Mouse (Mus musculus): ENCODE measurements around the gene Polm. TPM values are rescaled to one million over a fixed set of nuclear protein-coding genes. Genes with fewer than 3 reads are reported as not detected.
"Not testable (repeated sequence)": the region's sequence is repeated elsewhere in the genome, so short reads cannot be mapped to it uniquely, and the experiment has no call there.

Polm gene
- total RNA-seq, 2 experiments from 2014 or later = 7.0 to 7.7 TPM

GRCm38 (mm10) chr11:5819223-5819622 lies 18.6 kb downstream of the Polm start:
- no peak for DNase-seq (ENCODE audit: low spot score in 2 of 2)
- intact Hi-C loops (cut with DNase I) = no loop called here

- no peak for DNase-seq (ENCODE audit: low spot score in 2 of 2)
- intact Hi-C loops (cut with DNase I) = no loop called here
Observed at GRCm38 (mm10) chr11:5813381-5813780, 24.4 kb downstream of the Polm start.

DNA sequence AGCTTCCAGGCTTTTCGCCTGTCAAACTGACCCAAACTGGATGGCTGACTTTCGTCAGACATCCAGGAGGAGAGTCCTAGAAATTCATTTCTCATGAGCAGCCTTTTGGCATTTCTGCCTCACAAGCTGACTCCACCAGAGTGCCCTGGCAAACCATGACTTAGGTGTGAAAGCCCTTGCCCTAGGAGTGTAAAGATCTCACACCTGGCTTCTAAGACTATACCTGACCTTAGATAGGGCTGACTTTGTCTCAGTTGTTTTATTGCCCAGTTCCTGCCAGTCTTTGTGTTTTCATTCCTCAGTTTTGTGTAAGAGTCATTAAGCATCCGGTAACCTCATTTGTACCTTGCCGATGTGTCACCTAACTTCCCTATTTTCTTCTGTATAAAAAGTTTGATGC lies 28.3 kb downstream of the Polm start:
- intact Hi-C loops (cut with DNase I); DNase-seq (ENCODE audit: low spot score in 2 of 2): not testable (repeated sequence)

DNA sequence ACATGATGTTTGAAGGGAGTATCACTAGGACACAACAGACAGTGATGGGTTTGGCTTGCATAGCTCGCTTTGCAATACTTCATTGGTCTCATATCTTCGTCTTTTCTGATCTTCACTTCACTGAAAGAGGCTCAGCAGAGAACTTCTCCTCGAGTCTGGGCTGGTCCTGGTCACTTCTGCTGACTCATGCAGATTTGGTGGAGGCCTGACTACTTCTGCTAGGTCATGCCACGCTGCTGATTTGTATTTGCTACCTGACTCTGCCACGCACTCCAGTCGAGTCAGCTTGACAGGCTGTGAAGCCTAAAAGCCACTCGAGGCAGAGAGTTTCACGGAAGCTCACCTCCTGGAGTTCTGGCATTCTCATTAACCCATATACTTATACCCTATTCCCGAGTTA lies 29.9 kb downstream of the Polm start:
- DNase-seq (ENCODE audit: low spot score in 2 of 2) = no peak
- intact Hi-C loops (cut with DNase I) = no loop called here

GRCm38 (mm10) chr11:5805711-5806110 lies 32.1 kb downstream of the Polm start:
- intact Hi-C loops (cut with DNase I) = no loop called here
- DNase-seq (ENCODE audit: low spot score in 2 of 2) = no peak

DNA sequence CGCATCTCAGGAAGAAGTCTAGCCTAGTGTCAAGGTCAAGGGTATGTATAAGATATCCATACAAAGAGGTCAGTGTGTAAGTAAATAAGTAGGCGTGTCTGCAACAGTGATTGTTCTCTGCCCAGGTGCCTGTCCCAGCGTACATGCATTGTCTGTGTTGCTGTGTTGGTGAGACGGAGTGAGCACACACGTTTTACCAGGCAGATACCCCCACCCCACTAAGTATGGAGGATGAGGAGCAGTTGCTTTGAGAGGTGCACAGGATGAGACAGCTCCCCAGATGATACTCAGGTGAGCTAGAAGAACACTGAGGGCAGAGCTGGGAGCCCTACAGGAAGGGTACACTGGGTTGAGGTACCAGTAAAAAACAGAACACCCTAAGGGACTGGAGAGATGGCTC lies 33.6 kb downstream of the Polm start:
- no peak for DNase-seq (ENCODE audit: low spot score in 2 of 2)
- intact Hi-C loops (cut with DNase I) = no loop called here

- intact Hi-C loops (cut with DNase I) = no loop called here
- DNase-seq (ENCODE audit: low spot score in 2 of 2) = peak; percentile 43 to 81
Observed at GRCm38 (mm10) chr11:5803551-5803981, 34.2 kb downstream of the Polm start, which contains the start of gene Pgam2. Pgam2 (minus strand) TSS chr11:5803733.

DNA sequence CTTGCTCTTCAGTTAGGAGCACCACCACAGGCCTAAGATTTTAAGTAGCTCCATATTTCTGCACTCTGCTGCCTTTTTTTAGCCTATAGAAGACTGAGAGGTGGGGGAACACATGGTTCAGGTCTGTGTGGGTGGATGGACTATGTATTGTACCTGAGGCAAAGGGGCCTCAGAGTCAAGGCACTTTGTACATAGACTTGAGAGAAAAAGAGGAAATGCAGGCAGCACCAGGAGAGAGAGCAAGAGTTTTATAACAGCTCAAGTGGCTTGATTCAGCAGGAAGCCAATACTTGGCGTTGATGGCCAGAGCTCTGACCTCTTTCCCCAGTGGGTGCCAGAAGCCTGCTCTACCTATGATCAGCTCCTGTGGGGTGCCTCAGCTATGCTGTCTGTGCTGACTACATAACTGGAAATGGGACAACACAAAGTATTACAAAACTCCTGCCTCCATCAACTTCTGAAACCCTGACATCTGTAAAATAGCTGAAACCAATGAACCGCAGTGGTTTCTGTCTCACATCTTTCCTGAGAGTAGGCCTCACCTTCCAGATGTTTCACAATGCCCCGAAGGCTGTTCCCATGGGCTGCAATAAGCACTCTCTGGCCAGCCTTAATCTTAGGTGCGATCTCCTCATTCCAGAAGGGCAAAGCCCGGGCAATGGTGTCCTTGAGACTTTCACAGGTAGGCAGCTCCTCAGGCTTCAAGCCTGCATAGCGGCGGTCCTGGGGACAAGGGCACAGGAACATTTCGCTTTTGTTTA lies 35.2 kb downstream of the Polm start:
- no peak for DNase-seq (ENCODE audit: low spot score in 2 of 2)
- intact Hi-C loops (cut with DNase I) = no loop called here

- DNase-seq (ENCODE audit: low spot score in 2 of 2) = no peak
- intact Hi-C loops (cut with DNase I) = no loop called here
Observed at GRCm38 (mm10) chr11:5802005-5802404, 35.8 kb downstream of the Polm start.

GRCm38 (mm10) chr11:5801511-5801910 lies 36.3 kb downstream of the Polm start:
- intact Hi-C loops (cut with DNase I) = no loop called here
- DNase-seq (ENCODE audit: low spot score in 2 of 2) = no peak

GRCm38 (mm10) chr11:5799621-5800490 lies 38.0 kb downstream of the Polm start:
- intact Hi-C loops (cut with DNase I) = no loop called here
- DNase-seq (ENCODE audit: low spot score in 2 of 2) = no peak

DNA sequence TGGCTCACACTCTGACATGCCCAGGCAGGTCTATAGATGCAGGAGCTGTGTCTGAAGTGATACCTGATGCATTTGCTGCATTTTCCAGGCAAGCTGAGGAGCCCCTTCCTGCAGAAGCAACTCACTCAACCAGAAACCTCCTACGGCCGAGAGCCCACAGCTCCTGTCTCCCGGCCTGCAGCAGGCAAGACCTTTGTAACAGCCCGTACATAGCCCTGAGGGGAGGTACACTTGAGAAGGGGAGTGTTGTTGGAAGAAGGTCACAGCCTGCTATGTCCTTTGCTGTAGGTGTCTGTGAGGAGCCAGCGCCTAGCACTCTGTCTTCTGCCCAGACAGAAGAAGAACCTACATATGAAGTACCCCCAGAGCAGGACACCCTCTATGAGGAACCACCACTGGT lies 39.9 kb downstream of the Polm start:
- intact Hi-C loops (cut with DNase I) = loop anchor here (2.0 kb wide), 1 partner anchor 79 kb away; no protein-coding TSS in a partner anchor
- DNase-seq (ENCODE audit: low spot score in 2 of 2) = no peak

DNA sequence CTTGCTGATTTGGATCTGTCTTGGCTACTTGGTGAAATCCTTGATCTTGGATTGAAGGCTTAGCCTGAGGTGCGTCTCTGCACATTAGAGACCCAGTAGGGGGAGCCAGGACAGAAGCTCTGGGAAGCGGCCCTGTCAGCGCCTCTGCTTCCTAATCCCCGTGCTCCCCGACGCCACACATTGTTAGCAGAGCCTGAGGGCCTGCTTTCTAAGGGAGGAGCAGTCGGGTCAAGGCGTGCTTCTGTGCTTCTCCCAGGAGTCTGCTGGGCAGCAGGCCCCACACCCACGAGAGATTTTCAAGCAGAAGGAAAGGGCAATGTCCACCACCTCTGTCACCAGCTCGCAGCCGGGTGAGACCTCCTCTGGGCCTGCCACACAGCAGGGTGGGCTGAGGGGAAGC lies 40.4 kb downstream of the Polm start:
- intact Hi-C loops (cut with DNase I) = loop anchor here (2.0 kb wide), 1 partner anchor 79 kb away; no protein-coding TSS in a partner anchor
- no peak for DNase-seq (ENCODE audit: low spot score in 2 of 2)

- intact Hi-C loops (cut with DNase I) = loop anchor here (2.0 kb wide), 1 partner anchor 78 kb away; no protein-coding TSS in a partner anchor
Observed at GRCm38 (mm10) chr11:5796939-5797338, 40.9 kb downstream of the Polm start.

GRCm38 (mm10) chr11:5795706-5796105 lies 42.1 kb downstream of the Polm start:
- intact Hi-C loops (cut with DNase I) = loop anchor here (2.0 kb wide), 1 partner anchor 77 kb away; no protein-coding TSS in a partner anchor
- peak; percentile 49 to 77 for DNase-seq (ENCODE audit: low spot score in 2 of 2)

More at GRCm38 (mm10) chr11:5796939-5797338, 40.9 kb downstream of the Polm start:
- no peak for DNase-seq (ENCODE audit: low spot score in 2 of 2)

DNA sequence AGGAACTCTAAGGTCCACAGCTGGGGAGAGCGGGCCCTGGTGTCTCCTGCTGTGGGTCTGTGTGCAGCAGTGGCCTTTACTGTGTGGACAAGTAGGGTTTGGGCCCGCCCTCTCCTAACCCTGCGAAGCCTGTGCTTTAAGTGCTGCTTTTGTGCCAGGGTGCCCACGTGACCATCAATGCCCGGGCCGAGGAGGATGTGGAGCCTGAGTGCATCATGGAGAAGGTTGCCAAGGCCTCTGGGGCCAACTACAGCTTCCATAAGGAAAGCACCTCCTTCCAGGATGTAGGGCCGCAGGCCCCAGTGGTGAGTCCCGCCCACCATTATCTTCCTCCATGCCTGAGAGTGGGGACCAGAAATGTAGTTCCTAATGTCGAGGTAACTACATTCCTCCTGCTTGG lies 42.5 kb downstream of the Polm start:
- intact Hi-C loops (cut with DNase I) = no loop called here
- no peak for DNase-seq (ENCODE audit: low spot score in 2 of 2)

DNA sequence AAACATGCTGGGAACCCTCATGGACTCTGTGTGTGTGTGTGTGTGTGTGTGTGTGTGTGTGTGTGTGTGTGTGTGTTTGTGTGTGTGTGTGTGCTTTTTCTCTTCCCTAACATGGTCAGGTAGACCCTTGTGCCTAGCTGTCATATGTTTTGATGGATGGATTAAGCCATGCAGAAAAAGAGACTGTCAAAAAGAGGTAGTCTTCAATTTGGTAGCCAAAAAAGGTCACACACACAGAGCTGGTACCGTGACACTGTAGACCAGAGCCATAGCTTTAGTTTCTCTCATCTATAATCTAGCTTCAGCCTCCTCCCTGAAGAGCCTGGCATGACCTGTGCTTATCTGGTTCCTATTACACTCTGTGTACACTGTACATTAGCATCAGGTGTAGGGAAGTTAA lies 47.4 kb downstream of the Polm start:
- intact Hi-C loops (cut with DNase I) = no loop called here
- DNase-seq (ENCODE audit: low spot score in 2 of 2) = no peak

DNA sequence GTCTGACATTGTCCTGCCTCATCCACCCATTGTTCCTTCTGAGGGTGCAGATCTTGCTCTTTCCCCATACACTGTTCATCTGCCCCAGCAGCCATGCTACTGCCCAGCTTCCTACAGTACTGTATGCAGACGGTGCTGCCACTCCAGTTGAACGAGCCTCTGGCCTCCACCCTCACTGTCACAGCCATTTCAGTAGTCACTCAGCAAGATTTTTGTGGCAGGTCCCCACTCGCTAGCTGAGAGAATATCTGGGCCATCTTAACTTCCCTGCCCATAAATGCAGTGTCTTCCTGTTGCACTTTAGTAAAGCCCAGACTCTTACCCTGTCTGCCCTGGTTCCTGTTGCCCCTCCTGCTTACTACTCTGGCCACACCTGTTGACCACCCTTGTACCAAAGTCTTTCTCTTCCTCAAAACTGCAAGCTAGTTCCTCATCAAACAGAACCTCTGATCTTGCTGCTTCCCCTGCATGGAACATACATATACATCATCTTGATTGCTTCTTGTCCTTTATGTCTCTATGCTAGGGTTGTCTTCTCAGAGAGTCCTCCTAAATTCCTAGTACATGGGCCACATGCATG lies 48.0 kb downstream of the Polm start:
- intact Hi-C loops (cut with DNase I) = loop anchor here (5.0 kb wide), 1 partner anchor 87 kb away; the partner anchor contains the start of gene Pold2
- no peak for DNase-seq (ENCODE audit: low spot score in 2 of 2)

DNA sequence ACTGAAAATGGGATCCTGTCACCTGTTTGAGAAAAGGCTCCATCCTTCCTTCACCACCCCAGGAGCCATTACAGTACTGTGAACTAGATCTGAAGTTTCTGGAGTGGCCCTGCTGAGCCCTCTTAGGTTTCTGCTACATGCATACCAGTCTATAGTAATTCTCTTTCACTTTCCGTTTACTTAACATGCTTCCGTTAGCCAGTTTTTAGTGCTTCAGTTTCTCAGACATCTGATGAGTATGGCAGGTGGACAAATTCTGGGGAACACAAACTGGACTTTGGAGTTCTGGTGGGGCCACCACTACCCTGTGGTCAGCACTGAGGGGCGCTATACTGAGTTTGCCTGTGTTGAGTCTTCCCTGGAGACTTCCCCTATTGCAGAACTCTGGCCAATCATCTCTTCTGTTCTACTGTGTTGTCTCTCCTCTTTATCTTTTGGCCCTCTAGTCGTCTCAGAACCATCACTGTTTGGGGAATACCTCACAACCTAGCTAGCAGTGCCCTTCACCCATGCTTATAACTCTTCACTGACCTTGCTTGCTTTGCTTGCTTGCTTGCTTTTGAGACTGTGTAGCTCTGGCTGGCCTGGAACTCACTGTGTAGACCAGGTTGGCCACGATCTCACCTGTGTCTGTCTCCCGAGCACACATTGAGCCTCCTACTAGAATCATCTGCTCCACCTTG lies 48.6 kb downstream of the Polm start:
- DNase-seq (ENCODE audit: low spot score in 2 of 2) = peak in 1 of 2 experiments; percentile 43
- intact Hi-C loops (cut with DNase I) = loop anchor here (5.0 kb wide), 1 partner anchor 88 kb away; the partner anchor contains the start of gene Pold2
